Mouse (Mus musculus) limb, embryonic 12.5 days (tissue): ENCODE data around the gene Pced1b. TPM values are rescaled to one million over a fixed set of nuclear protein-coding genes. Genes with fewer than 3 reads are reported as not detected.
"Not testable (repeated sequence)": the region's sequence is repeated elsewhere in the genome, so short reads cannot be mapped to it uniquely, and the experiment has no call there.

Experiments
- ATAC-seq: fragments of 200-750 bp; cut with Nextera tagmentation; 2 replicates; pipeline ENCODE4 v1.8.0; 2017; ENCODE audit warnings: low read depth, moderate TSS enrichment; ENCODE audit not compliant: insufficient number of reproducible peaks, insufficient read depth, low FRiP score, low TSS enrichment
- H3K27ac ChIP-seq: fragments of 300-500 bp; sonication (generic); 2 replicates; pipeline ENCODE4 v1.5.1; 2016; ENCODE audit warnings: mild to moderate bottlenecking, moderate library complexity
- H3K27me3 ChIP-seq: fragments of 300-500 bp; sonication (generic); 2 replicates; pipeline ENCODE4 v1.6.1; 2016; ENCODE audit warnings: mild to moderate bottlenecking, moderate library complexity
- H3K36me3 ChIP-seq: fragments of 300-500 bp; sonication (generic); 2 replicates; pipeline ENCODE4 v1.6.1; 2016; ENCODE audit warnings: mild to moderate bottlenecking, moderate library complexity
- H3K4me1 ChIP-seq: fragments of 300-500 bp; sonication (generic); replicated peaks from 2 replicates; pipeline ENCODE4 v1.6.1; 2016
- H3K4me2 ChIP-seq: fragments of 300-500 bp; sonication (generic); 2 replicates; pipeline ENCODE4 v1.6.1; 2016; ENCODE audit warnings: mild to moderate bottlenecking, moderate library complexity
- H3K4me3 ChIP-seq: fragments of 300-500 bp; sonication (generic); replicated peaks from 2 replicates; pipeline ENCODE4 v1.5.1; 2016; ENCODE audit warnings: mild to moderate bottlenecking
- H3K9ac ChIP-seq: fragments of 300-500 bp; sonication (generic); replicated peaks from 2 replicates; pipeline ENCODE4 v1.6.1; 2016; ENCODE audit warnings: mild to moderate bottlenecking, moderate library complexity
- H3K9me3 ChIP-seq: fragments of 300-500 bp; sonication (generic); 2 replicates; pipeline ENCODE4 v1.6.1; 2016; ENCODE audit warnings: mild to moderate bottlenecking, moderate library complexity
- WGBS: fragments of 180-500 bp; shearing (Covaris S2); methylation state at CpG from one replicate; pipeline ENCODE4 v1.1.7; 2016; 5-methylcytosine and 5-hydroxymethylcytosine counted together
- polyA plus RNA-seq: library from polyadenylated mRNA; unstranded; fragments of >200 nt; fragmentation: Nextera tagmentation; extraction: Ambion mirVana; gene quantifications from 2 replicates; pipeline ENCODE4 v1.2.1, GENCODE M21; 2016

Gene Pced1b
- 2.5 and 3.3 TPM in 2 replicates for polyA plus RNA-seq

DNA sequence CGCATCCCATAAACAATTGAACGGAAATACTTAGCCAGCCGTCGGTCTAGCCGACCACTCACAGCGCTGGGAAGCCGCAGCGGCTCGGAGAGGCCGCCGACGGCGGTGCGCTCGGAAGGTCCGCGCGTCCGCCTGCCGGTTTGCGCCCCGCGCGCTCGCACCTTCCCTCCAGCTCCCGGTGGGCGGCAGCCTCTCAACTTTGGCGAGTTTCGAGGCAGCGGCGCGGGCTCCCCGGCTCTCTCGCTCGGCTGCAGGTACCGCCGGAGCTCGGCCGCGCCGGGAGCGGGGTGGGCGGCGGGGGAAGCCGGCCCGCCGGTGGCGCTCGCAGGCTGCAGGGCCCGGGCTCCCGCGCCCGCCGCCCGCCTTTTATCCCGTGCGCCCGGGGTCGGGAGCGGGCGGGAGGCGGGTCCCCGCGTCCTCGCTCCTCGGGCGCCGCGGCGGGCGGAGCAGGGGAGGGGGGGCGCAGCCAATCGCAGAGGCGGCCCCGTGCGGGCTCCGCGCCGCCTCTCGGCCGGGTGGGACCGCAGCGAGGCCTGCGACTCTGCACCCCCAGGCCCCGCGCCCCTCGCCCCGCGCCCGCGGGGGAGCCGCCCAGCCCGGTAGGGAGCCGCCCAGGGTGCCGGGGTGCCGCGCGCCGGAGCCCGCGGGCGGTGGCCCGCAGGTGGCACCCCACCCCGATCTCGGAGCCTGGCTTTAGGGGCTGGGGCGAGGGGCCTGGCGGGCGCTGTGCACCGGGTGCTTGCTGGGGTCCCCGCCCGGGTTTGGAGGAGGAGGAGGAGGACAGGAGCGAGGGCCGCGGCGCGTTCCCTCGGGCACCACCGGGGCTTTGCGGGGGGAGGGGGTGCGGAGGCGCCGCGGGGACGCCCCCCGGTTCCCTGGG lies at the start of gene Pced1b, which contains the start of gene Amigo2:
Pced1b (plus strand) TSS at position 197 of the 880 bp plus-strand sequence.
Amigo2 (minus strand) TSS at position 377 of the 880 bp plus-strand sequence.
- Histone ChIP-seq H3K9me3 (no peaks in the 10 kb centered on the region), H3K9ac (peak within 1 kb of the TSS; percentile 91), H3K27ac (peak within 1 kb of the TSS; percentile 85), H3K4me1 (peaks cover 8% of the 10 kb centered on the region; the same call in 1 of the 2 replicates), H3K4me2 (peak within 1 kb of the TSS; percentile 89), H3K27me3 (peaks cover 19% of the 10 kb centered on the region), H3K36me3 (no peaks in the 10 kb centered on the region), H3K4me3 (peak within 1 kb of the TSS; percentile 85)
- 1% methylated on average over 92 of the region's 125 CpGs for WGBS
- peak; percentile 68; the same call in 1 of the 2 replicates for ATAC-seq

DNA sequence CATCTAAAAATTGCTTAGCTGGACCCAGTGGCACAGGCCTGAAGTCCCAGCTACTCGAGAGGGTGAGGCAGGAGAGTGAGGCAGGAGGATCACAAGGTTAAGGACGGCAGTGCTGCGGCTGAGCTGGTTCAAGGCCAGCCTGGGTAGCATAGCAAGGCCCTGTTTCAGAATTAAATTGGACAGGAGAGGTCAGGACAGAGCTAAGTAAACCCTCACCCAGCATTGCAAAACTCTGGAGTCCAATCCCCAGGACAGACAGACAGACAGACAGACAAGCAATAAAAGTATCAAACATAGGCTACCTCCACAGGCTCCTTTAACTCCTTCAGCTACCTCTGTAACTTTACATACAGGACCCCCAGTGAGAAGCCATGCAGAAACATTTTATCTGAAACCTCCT lies 42.0 kb upstream of the Pced1b start:
- Histone ChIP-seq H3K27ac (no peak overlapping the region), H3K36me3 (no peaks in the 10 kb centered on the region), H3K9ac (no peak overlapping the region), H3K9me3 (no peaks in the 10 kb centered on the region), H3K27me3 (no peaks in the 10 kb centered on the region), H3K4me3 (no peak overlapping the region), H3K4me2 (no peak overlapping the region), H3K4me1 (no peaks in the 10 kb centered on the region)
- WGBS, result 79% methylated on average over 3 of the region's 3 CpGs
- no peak for ATAC-seq

DNA sequence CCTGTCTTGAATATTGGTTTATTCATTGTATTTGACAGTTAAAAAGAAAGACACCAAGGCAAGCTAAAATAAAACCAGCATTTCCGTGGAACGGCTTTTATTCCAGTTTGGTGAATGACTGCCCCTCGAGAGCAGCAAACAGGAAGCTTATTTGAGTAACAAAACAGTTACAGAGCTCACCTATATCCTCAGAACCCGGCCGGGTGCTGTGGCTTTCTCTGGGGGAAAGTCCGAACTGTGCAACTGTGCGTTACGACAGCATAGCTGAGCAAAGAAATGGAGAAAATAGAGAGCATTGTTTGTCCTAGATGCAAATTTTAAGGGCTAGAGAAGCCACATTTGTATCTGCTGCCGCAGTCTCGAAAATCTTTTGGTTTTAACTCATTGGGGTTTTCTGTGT lies 41.1 kb upstream of the Pced1b start:
- Histone ChIP-seq H3K4me2 (no peak overlapping the region), H3K4me3 (no peak overlapping the region), H3K9me3 (no peaks in the 10 kb centered on the region), H3K27me3 (no peaks in the 10 kb centered on the region), H3K9ac (no peak overlapping the region), H3K27ac (no peak overlapping the region), H3K36me3 (no peaks in the 10 kb centered on the region), H3K4me1 (no peaks in the 10 kb centered on the region)
- 84% methylated on average over 10 of the region's 10 CpGs for WGBS
- ATAC-seq, result no peak

DNA sequence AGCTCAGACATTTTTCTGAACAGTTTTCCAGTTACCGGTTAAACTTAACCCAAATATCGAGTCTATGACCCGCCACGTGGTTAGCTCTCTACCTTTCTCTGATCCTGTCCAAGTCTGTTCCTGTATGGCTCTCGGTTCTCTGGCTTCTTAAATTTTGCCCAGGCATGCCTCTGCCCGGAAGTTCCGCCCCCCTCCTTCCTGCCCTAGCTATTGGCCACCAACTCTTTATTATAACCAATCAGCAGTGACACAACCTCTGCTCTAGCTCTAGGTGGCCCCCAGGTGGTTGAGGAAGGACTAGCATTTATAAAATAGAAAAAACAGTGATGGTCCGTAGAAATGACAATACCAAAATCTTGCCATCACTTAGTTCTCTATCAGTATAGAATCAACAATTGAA lies 40.4 kb upstream of the Pced1b start:
- H3K36me3 ChIP-seq, result no peaks in the 10 kb centered on the region
- 93% methylated on average over 8 of the region's 8 CpGs for WGBS
- H3K27ac ChIP-seq, result no peak overlapping the region
- no peak for ATAC-seq
- no peaks in the 10 kb centered on the region for H3K27me3 ChIP-seq
- H3K4me1 ChIP-seq, result no peaks in the 10 kb centered on the region
- no peak overlapping the region for H3K4me3 ChIP-seq
- H3K4me2 ChIP-seq, result no peak overlapping the region
- H3K9me3 ChIP-seq, result no peaks in the 10 kb centered on the region
- H3K9ac ChIP-seq, result no peak overlapping the region

DNA sequence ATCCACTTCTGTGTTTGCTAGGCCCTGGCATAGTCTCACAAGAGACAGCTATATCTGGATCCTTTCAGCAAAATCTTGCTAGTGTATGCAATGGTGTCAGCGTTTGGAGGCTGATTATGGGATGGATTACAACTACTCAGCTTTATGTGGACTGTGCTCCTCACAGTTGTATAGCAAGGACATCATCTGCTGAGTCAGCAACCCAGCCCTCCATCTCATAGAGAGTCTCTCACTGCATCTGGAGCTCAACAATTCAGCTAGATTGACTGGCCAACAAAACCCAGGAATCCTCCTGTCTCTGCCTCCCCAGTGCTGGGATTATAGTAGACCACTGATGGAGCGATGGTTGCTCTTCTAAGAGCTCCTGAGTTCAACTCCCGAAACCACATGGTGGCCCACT lies 37.2 kb upstream of the Pced1b start:
- not testable (repeated sequence) for H3K4me1 ChIP-seq, H3K4me3 ChIP-seq, ATAC-seq, H3K27me3 ChIP-seq, H3K9ac ChIP-seq, H3K9me3 ChIP-seq, H3K4me2 ChIP-seq, H3K36me3 ChIP-seq, H3K27ac ChIP-seq
- 75% methylated on average over 3 of the region's 3 CpGs for WGBS

DNA sequence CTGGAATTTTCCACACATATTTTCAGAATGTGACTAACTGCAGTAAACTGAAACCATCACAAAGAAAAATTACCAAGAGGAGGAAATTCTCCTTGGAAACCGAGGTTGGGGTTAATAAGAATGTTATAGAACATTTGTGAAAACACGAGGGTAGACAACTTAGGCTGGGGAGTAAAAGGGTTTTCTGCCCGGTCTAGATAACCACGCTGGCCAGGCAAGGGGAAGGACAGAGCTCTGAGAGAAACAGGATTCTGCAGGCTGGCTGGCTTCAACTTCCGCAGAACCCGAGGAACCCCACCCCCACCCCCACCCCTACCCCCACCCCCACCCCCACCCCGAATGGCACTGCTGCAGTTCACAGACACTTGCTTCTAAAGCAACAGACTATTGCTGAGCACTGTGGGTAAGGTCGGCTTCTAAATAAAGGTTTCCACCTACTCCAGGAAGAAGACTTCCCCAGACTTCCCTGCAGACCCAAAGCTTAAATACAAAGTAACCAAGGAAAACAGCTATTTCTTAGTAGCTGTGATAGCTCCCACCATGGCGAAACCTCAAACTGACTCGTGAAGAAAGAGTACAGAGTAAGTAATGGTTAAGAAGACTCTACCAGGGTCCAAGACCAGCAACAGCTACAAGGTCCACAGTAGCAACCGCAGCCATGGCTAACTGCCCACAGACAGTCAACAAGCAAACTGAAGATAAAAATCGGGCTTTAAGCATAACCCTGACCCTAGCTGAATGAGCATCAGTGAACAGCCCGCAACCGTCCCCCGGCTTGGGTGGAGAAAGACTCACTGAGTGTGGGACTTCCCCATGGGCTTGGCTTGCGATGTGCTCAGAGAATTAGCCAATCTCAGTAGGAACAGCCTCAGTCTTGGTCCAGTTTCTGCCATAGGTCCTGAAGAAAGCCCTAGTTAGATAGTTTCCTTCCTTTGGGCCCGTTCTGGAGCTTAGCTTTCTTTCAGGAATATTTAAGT lies 34.1 kb upstream of the Pced1b start:
- Histone ChIP-seq H3K4me3 (no peak overlapping the region), H3K4me2 (no peak overlapping the region), H3K4me1 (no peaks in the 10 kb centered on the region), H3K9me3 (no peaks in the 10 kb centered on the region), H3K9ac (no peak overlapping the region), H3K36me3 (no peaks in the 10 kb centered on the region), H3K27ac (no peak overlapping the region), H3K27me3 (no peaks in the 10 kb centered on the region)
- 82% methylated on average over 17 of the region's 17 CpGs for WGBS
- ATAC-seq, result no peak

DNA sequence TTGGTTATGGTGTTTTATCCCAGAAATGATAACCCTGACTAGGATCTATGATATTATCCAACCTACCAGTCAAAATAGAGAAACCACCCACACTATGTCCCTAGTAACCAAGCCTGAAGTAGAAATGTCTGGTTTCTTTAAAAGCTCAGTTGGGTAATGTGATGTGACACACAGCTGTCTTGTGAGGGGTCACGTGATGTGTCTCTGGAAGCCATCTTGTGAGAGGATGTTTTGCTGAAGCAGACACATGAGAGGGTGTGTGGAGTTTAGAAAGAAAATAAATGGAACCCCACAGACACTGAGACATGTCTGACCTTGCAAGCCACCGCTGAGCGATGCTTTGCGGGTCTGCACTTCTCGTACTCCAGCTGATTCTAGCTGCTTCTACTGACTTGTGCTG lies 30.1 kb upstream of the Pced1b start:
- no peak for ATAC-seq
- WGBS, result 93% methylated on average over 5 of the region's 5 CpGs
- Histone ChIP-seq H3K27ac (no peak overlapping the region), H3K4me2 (no peak overlapping the region), H3K9ac (no peak overlapping the region), H3K4me3 (no peak overlapping the region), H3K36me3 (no peaks in the 10 kb centered on the region), H3K4me1 (no peaks in the 10 kb centered on the region), H3K27me3 (no peaks in the 10 kb centered on the region), H3K9me3 (no peaks in the 10 kb centered on the region)

DNA sequence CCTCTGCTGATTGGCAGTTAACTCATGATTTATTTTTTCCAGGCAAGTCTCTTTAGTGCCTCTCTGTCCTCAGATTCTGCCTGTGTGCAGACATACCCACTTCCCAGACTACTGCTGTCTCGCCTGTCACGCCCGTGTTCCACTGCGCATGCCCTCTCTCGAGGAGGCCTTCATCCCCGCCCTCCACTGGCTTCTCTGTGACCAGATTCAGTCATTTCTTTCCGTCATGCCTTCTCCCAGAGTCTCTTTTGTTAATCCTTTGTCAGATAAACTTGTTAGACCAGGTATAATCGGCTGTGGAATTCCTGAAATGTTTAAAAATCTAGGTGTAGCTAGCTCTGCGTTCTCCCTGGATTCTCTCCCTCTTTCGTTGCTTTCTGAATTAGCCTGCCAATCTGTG lies 23.5 kb upstream of the Pced1b start:
- Histone ChIP-seq H3K4me1 (peaks cover 5% of the 10 kb centered on the region; the same call in 1 of the 2 replicates), H3K4me3 (no peak overlapping the region), H3K9me3 (peaks cover 9% of the 10 kb centered on the region; the same call in 1 of the 2 replicates), H3K9ac (no peak overlapping the region), H3K4me2 (no peak overlapping the region), H3K27me3 (no peaks in the 10 kb centered on the region), H3K27ac (no peak overlapping the region), H3K36me3 (no peaks in the 10 kb centered on the region)
- ATAC-seq, result no peak
- 86% methylated on average over 10 of the region's 10 CpGs for WGBS

DNA sequence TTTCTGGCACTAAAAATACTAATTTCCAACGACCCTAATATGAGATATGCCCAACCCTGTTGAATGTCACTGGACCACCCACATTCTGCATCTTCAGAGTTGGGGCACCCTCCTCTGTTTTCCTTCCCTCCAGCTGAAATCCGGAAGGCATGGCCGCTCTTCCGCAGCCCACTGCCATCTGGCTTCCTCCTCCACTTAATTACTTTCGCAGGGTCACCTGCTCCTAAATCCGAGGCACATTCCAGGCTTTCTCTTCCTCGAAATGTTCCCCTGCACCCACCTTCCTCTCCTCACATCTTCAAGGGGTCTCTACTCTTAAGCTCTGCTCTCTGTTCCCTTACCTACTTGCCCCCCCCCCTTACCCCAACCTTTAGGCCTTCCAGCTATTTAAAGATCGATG lies 22.9 kb upstream of the Pced1b start:
- ATAC-seq, result no peak
- Histone ChIP-seq H3K4me3 (no peak overlapping the region), H3K27ac (no peak overlapping the region), H3K9me3 (peaks cover 9% of the 10 kb centered on the region; the same call in 1 of the 2 replicates), H3K4me2 (no peak overlapping the region), H3K27me3 (no peaks in the 10 kb centered on the region), H3K4me1 (peaks cover 5% of the 10 kb centered on the region; the same call in 1 of the 2 replicates), H3K9ac (no peak overlapping the region), H3K36me3 (no peaks in the 10 kb centered on the region)
- WGBS, result 63% methylated on average over 8 of the region's 8 CpGs

DNA sequence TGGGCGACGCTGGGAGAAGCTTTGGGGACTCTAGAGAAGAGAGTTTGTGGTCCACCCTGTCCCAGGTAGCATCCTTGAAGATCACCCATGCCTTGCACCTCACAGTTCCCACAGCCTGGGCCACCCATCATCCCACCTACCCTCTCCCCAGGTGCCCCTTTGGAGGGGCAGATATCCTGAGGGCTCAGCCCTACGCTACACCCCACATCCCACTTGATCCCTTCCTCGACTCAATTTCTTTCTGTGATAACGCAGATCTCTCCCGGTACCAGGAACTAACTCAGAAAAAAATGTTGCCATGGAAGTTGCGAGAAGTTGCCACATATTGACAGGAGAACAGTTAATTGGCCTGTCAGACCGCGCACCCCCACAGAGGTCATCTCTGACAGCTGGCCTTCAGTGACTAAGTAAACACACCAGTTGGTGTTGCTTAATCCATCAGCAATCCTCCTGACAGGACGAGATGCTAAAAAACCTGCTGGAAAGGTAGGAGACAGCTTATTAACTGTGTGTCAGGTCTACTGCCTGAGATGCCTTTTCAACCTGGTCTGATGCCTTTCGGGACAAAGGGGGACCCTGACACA lies 17.3 kb upstream of the Pced1b start:
- H3K36me3 ChIP-seq, result no peaks in the 10 kb centered on the region
- no peaks in the 10 kb centered on the region for H3K27me3 ChIP-seq
- no peaks in the 10 kb centered on the region for H3K4me1 ChIP-seq
- 0 out of 2 replicates have a peak, but pooled peaks cover 13% of the 10 kb centered on the region for H3K9me3 ChIP-seq
- no peak overlapping the region for H3K9ac ChIP-seq
- no peak overlapping the region for H3K4me2 ChIP-seq
- WGBS, result 88% methylated on average over 11 of the region's 11 CpGs
- ATAC-seq, result no peak
- no peak overlapping the region for H3K27ac ChIP-seq
- H3K4me3 ChIP-seq, result no peak overlapping the region

DNA sequence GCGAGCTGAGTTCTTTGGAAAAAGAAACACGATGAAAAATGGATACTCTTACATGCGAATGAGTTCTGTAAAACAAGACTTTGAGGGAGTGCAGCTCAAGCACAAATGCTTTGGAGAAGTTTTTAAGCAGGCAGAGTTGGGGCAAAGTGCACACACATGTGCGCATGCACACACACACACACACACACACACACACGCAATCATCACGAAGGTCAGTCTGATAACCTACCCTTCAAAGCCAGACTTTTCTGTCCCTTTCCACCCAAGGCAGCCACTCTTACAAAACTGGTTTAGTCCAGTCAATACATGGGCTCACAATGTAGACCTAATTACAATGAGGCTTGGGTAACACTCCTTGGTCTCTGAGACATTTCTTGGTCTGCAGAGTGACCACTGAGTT lies 12.8 kb upstream of the Pced1b start:
- Histone ChIP-seq H3K9me3 (0 out of 2 replicates have a peak, but pooled peaks cover 13% of the 10 kb centered on the region), H3K9ac (no peak overlapping the region), H3K4me3 (no peak overlapping the region), H3K36me3 (no peaks in the 10 kb centered on the region), H3K27me3 (no peaks in the 10 kb centered on the region), H3K4me2 (no peak overlapping the region), H3K4me1 (no peaks in the 10 kb centered on the region), H3K27ac (no peak overlapping the region)
- WGBS, result 89% methylated on average over 6 of the region's 6 CpGs
- no peak for ATAC-seq
